Mouse (Mus musculus): Measurements from ENCODE around the gene Ptchd1. TPM values are rescaled to one million over a fixed set of nuclear protein-coding genes. Genes with fewer than 3 reads are reported as not detected.

The Ptchd1 gene
- polyA plus RNA-seq (2017; shearing (Covaris generic)) = not detected

DNA sequence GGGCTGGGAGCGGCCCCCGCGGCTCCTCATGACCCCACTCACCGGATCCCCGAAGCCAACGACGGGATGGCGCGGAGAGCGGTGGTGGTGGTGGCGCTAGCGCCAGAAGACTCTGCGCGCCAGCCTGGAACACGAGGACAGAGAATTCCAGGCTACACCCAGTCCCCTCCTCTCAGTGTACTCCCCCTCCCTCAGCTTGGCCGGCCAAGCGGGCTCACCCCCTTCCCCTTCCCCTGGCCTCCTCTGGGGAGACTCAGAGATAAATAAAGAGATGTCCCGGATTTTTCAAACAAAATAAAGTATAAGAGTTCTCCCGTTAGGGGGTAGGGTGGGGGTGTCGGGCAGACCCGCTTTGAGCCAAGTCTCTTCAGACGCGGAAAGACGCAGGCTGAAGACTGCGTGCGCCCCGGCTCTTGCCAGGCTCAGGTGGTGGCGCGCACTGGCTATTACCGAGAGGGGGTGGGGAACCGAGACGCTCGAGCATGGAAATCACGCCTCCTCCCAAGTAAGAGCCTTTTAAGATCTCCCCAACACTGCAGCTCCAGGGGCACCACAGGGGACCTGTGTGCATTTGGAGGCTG lies at the start of gene Ptchd1:
Ptchd1 (minus strand) TSS at position 114 of the 581 bp plus-strand sequence.
- ATAC-seq = no peak

DNA sequence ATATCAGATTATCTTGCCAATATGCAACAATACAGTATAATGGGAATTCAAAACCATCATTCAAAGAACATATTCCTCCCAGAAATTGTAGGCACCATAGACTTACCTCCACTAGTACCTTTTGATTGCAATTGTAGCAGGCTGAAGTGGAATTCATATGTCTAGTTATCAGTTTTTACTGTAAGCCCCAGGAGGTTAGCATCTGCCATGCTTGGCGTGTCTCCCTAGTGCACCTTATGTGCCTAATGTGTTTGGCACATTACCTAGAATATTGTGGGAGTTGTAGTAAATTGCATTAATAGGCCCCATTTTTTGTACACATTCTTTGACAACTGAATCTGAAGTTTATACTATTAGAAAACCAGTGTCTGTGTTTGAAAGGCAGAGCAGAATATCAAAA lies 34.4 kb upstream of the Ptchd1 start:
- no peak for ATAC-seq

DNA sequence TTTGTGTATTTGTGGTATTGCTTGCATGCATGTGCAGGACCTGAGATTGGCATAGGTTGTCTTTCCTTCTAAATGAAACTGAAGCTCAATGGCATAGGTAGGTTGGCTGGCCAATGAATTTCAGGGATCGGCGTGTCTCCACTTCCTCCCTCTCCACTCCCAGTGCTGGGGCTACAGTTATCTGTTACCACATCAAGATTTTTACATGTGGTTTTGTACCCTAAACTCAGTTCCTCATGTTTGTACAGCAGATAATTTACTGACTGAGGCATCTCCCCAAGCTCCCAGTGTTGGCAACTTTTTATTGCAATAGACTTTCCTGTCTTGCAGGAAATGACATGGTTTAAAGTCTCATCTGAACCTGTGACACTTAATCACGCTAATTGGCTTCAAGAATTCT lies 22.4 kb upstream of the Ptchd1 start:
- no peak for ATAC-seq

DNA sequence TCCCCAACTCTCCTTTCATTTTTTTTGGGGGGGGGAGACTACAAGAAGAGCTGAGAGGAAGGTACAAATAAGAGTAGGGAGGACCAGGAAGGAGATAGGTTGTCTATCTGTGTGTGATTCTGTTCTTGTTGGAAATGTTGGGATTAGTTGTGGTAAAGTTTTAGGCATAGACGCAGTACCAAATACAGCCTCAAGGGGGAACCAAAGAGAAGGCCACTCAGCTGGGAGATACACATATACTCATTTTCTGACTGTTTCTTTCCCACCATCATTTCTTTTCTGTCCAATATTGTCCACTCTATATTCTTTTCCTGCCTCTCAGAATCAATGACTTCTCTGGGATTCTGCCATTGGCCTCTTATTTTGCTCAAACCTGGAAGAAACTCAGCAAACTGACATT lies 20.4 kb upstream of the Ptchd1 start:
- no peak for ATAC-seq

DNA sequence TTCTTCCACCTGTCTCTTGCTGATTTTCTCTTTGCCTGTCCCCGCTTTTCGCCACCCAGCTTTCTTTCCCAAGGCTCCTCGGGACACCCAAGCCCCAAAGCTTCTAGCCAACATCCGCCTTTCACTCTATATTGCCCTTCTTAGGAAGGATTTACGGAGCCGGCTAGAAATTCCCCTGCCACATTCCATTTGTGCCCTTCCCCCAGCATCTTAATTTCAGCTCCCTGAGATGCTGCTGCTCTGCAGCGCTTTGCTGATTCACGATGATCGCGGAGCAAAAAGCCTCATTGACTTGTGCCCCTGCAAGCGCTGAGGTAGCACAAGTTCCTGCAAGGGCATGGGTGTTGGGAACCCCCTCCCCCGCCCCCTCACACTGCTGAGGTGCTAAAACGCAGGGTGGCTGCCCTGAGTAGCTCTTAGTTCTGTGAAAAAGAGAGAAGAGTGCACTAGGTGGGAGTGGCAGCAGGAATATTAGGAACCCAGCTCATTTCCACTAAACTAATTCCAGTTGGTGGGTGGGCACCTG lies 2.1 kb upstream of the Ptchd1 start:
- no peak for ATAC-seq

DNA sequence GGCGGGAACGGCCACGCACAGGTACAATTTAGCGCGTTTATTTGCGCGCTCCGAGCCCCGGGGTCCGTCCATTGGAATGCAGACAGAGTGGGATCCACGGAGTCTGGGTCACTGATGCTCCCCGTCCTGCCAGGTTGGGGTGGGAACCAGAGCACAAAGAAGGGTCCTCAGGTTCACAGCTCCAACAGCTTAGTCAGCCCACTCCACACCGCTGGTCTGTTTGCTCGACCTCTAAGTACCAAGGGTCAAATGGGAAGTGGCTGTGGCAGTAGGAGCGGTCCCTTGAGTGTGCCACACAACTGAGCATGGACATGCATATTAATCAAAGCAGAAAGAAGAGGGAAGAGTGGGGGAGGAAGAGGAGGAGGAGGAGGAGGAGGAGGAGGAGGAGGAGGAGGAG lies 1.3 kb upstream of the Ptchd1 start:
- ATAC-seq = no peak

DNA sequence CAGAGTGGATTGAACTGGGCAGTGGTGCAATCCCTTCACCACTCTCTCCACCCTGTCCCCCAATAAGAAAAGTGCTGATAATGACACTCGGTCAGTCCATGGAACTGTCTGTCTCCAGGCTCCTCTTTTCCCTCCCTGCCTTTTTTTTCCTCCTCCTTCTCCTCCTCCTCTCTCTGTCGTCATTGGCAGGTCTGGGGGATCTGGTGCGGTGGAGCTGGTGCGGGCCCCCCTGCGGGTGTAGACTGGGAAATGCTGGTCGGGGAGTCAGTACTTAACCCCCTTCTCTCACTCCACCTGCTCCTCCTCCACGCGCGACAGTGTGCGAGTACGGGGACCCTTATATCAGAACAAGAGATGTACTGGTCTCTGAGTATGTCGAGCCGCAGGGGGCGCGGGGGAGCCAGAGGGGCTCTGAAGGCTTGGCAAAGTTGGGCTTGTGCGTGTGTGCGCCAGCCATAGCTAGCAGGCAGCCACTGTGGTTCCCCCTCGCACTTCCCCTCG lies 777 bp upstream of the Ptchd1 start, which contains the start of gene Gm15155:
Gm15155 (plus strand) TSS at position 401 of the 501 bp plus-strand sequence.
- ATAC-seq = no peak

DNA sequence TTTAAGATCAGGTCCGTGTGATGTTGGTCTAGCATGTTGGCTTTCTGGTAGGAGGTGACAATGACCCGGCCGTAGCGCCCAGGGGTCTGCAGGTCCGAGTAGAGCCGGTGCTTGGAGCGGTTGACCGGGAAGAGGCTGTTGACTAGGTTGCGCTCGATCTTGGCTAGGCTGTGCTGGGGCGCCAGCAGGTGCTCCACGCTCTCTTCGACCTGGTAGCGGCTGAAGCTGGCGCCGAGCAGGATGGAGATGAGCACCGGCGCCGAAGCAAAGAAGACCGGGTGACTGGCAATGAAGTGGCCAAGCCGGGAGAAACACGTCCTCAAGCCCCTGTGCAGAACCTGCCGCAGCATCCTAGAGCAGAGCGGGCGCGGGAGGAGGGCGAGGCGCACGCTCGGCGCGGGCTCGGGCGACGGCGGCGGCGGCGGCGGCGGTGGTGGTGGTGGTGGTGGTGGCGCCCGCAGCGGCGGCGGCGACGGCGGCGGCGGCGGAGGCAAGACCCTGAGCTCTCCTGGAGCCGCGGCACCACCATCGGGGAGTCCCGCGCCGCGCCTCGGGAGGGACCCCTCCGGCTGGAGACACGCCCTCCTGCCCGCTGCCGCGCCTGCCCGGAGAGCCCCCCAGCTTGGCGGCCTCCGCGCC lies 534 bp downstream of the Ptchd1 start:
- ATAC-seq = no peak

DNA sequence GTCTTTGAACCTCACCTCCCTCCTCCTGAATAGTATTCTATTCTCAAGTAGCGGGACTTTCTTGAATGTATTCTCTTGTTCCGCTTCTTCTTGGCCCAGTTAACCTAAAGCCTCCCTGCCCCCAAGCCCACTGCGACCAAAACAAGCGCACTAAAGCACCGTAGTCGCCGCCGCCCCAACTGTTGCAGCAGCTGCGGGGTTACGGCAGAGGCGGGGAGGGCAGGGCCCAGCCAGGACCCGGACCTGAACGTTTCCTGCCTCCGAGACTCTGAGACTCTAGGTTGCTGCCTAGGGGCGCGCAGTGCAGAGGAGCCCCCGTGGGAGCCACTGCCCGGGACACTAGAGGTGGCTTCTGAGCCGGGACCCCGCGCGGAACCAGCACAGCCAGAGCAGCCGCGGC lies 1.1 kb downstream of the Ptchd1 start:
- no peak for ATAC-seq

DNA sequence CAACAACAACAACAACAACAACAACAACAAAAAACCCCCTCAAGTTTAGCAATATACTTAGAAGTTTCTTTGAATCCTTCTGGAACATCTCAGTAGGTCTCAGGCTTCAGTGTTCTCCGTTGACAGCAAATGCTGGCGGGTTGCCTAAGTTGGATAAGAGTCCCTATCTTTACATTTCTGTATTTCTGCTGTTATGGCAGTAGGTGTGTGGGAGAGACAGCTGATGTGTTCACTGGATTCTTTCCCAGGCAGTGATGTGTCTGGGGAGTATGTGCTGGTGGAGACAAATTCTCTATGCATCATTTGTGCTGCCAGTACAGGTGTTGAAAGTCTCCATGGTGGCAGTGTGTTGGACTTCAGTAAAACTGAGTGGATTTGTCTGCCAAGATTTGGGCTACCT lies 22.4 kb downstream of the Ptchd1 start:
- no peak for ATAC-seq

DNA sequence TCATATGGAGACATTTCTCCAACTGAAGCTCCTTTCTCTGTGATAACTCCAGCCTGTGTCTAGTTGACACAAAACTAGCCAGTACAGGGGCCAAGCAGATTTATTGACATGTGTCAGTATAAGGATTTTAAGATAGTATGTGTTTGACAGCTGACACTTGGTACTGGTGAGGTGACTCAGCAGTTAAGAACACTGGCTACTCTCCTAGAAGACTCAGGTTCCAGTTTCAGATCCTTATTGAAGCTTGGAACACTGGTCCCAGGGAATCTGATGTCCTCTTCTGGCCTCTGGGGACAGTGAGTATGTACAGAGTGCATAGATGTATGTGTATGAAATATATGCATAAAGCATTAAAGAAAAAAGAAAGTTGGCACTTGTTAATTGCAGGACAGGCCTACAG lies 27.2 kb downstream of the Ptchd1 start:
- ATAC-seq = no peak

DNA sequence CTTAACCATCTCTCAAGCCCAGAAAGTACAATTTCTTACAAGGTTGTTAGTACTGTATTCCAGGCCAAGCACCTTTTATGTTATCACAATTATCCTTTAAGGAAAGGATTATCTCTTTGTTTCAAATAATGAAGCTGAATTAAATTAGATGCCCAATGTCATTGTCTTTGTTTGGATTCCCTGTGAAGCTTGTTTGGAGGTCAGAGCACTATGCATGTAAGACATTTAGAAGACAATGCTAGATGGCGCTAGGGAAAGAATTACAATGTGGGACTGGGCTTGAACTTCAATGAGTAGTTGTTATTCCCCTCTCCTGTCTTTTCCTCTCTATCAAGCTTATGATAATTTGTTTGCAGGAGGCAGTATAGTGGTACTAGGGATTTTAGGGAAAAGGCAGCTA lies 28.9 kb downstream of the Ptchd1 start:
- no peak for ATAC-seq

DNA sequence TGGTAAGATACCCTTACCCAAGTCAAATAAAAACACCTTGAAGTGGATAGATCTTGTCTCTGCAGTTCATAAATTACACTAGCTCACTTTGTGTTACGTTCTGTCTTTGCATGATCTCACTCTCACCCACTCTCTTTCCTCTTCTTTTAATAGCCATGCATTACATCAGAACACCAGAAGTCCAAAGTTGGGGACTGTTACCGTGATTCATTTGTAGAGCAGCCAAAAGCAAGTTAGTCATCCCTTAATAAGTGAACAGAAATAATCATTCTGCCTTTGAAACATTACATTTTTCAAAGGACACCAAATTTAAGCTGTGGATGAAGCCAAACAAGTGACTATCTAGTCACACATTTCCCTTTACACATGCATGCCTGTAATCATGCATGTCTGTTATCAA lies 31.1 kb downstream of the Ptchd1 start:
- ATAC-seq = no peak

DNA sequence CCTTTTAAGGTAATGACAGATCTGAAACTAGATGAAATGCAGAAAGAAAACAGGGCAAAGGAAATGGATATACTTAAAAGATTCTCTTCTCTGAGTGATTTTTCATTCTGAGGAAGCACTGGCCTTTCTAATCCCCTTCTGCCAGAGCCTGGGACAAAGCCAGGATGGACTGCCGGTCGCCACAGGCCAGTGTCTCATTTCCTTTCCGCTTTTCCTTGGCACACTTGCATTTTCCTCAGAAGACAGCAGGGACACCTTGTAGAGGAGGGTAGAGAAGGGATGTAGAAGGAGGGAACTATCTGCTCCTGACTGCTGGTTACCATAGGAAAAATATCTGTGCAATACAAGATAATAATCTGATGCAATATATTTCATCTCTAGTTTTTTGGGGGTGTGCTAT lies 32.1 kb downstream of the Ptchd1 start:
- ATAC-seq = no peak

DNA sequence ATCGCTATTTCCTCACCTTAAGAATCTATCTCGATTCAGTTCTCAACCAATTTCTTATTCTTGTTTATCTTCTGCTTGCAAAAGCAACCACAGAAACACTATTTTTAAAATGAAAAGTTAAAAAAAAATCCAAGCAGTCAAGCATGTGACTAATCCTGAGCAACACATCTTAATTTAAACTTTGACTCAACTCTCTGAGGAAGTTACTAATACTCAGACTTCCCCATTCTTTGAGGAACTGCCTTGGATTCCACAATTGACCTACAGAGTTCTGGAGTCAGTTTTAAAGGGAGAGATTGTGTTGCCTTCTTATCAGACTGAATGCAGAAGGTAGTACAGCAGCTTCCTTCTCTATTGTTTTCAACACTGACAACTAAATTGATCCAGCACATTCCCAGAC lies 39.0 kb downstream of the Ptchd1 start:
- ATAC-seq = no peak

DNA sequence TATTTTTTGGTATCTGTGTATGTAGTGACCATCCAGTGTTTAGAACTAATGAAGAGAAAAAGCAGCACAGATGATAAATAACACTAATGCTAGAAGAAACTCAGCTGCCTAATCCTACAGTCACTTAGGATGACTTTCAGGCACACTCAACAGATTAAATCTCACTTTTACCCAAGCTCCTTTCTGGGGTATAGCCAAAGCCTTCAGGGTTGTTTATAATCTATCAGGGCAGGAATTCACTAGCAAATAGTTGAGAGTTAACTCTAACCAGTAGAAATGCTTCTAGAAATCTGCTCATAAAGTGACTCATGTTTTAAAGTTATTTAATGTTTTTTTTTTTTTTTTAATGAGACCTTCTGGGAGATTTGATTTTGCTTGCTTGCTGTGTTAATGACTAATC lies 43.8 kb downstream of the Ptchd1 start:
- no peak for ATAC-seq

DNA sequence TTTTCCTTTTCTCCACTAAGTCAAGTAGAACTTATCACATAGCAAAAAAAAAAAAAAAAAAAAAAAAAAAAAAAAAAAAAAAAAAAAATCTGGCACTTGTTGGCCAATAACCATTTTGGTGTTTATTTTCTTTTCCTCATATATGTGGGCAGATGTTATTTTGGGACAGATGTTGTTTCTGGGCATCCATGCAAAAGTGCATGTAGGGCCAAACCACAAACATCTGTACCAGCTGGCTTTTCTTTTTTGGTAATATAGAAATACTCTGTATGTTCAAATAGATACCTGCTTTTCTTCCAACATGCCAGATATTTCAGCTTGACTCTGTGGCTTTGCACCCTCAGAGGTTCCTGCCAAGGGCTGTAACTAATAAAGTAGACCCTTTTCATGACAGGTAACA lies 51.2 kb downstream of the Ptchd1 start:
- ATAC-seq = no peak

DNA sequence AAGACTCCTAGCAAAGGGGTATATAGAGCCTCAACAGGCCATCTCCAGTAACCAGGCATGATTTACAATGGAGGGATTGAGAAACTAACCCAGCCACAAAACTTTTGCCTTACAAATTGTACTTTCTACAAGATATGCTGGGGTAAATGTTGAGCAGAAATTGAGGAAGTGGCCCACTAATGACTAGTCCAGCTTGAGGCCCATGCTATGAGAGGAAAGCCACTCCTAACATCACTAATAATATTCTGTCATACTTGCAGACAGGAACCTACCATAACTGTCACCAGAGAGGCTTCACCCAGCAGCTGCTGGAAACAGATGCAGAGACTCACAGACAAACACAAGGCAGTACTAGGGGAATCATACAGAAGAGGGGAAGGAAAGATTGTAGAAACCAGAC lies 79.8 kb downstream of the Ptchd1 start:
- ATAC-seq = no peak

Other genes starting within 250 kb of the Ptchd1 start
- gene Gm15155, start 927 bp upstream of the Ptchd1 start, polyA plus RNA-seq (2017; shearing (Covaris generic)) = not detected

Measured in activated CD4-positive, CD25-positive, alpha-beta regulatory T cell, adult 4 months (primary cell).